Mouse (Mus musculus) limb, embryonic 14.5 days (tissue): ENCODE results near the gene Olfr160. TPM values are rescaled to one million over a fixed set of nuclear protein-coding genes. Genes with fewer than 3 reads are reported as not detected.

Experiments
- ATAC-seq: fragments of 200-750 bp; cut with Nextera tagmentation; 2 replicates; pipeline ENCODE4 v1.8.0; 2017; ENCODE audit warnings: low read depth, moderate number of reproducible peaks, moderate TSS enrichment; ENCODE audit not compliant: low FRiP score
- DNase-seq: peaks from one replicate; pipeline ENCODE4 v3.0.0-alpha.2; 2015; ENCODE audit warnings: low spot score
- H3K27ac ChIP-seq: fragments of 300-500 bp; sonication (generic); replicated peaks from 2 replicates; pipeline ENCODE4 v1.5.1; 2014; ENCODE audit warnings: low read depth, mild to moderate bottlenecking, low read length, moderate library complexity, mixed read lengths
- H3K27me3 ChIP-seq: fragments of 300-500 bp; sonication (generic); 2 replicates; pipeline ENCODE4 v1.6.1; 2014; ENCODE audit warnings: low read length, mixed read lengths; ENCODE audit not compliant: control insufficient read depth, insufficient read depth
- H3K36me3 ChIP-seq: fragments of 300-500 bp; sonication (generic); 2 replicates; pipeline ENCODE4 v1.6.1; 2014; ENCODE audit warnings: mild to moderate bottlenecking, low read length, moderate library complexity, mixed read lengths; ENCODE audit not compliant: control insufficient read depth, insufficient read depth
- H3K4me1 ChIP-seq: fragments of 300-500 bp; sonication (generic); 2 replicates; pipeline ENCODE4 v1.6.1; 2014; ENCODE audit warnings: antibody characterized with exemption, low read length, mixed read lengths; ENCODE audit not compliant: control insufficient read depth, insufficient read depth
- H3K4me2 ChIP-seq: fragments of 300-500 bp; sonication (generic); replicated peaks from 2 replicates; pipeline ENCODE4 v1.6.1; 2014; ENCODE audit warnings: low read depth, mild to moderate bottlenecking, low read length, moderate library complexity; ENCODE audit not compliant: severe bottlenecking
- H3K4me3 ChIP-seq: fragments of 300-500 bp; sonication (generic); replicated peaks from 2 replicates; pipeline ENCODE4 v1.5.1; 2014; ENCODE audit warnings: low read length
- H3K9ac ChIP-seq: fragments of 300-500 bp; sonication (generic); 2 replicates; pipeline ENCODE4 v1.6.1; 2014; ENCODE audit warnings: mild to moderate bottlenecking, low read depth, low read length, moderate library complexity; ENCODE audit not compliant: severe bottlenecking
- H3K9me3 ChIP-seq: fragments of 300-500 bp; sonication (generic); 2 replicates; pipeline ENCODE4 v1.6.1; 2016; ENCODE audit warnings: low read length; ENCODE audit not compliant: control insufficient read depth
- POLR2A ChIP-seq: fragments of 200-500 bp; IDR thresholded peaks from 2 replicates; pipeline ENCODE4 v1.8.0; 2012; ENCODE audit warnings: inconsistent platforms, mild to moderate bottlenecking, moderate library complexity, borderline replicate concordance; ENCODE audit not compliant: insufficient read depth, insufficient read length; ENCODE audit errors: extremely low read depth
- WGBS: fragments of 180-500 bp; shearing (Covaris S2); extraction: QIAGEN DNeasy Blood & Tissue Kit; methylation state at CpG from one replicate; pipeline ENCODE4 v1.1.7; 2014; 5-methylcytosine and 5-hydroxymethylcytosine counted together
- polyA plus RNA-seq, 2 experiments: library from polyadenylated mRNA; depleted of rRNA in 1 of 2; stranded (reverse) in 1 of 2; unstranded in 1 of 2; fragments of >200 nt; fragmentation: Nextera tagmentation in 1 of 2; extraction: Ambion mirVana in 1 of 2; gene quantifications; 2 replicates each; pipeline versions ENCODE4 v1.2.1 to v1.2.3; 2012 to 2014

The Olfr160 gene
- polyA plus RNA-seq (2012; rRNA removed) (not detected in 2 replicates), polyA plus RNA-seq (2014; fragmentation: Nextera tagmentation; extraction: Ambion mirVana) (not detected in 2 replicates)

- Histone ChIP-seq H3K27ac (no peak within 1 kb of the TSS), H3K4me1 (no peaks in the 10 kb centered on the region), H3K9me3 (no peaks in the 10 kb centered on the region), H3K36me3 (no peaks in the 10 kb centered on the region), H3K4me3 (no peak within 1 kb of the TSS), H3K27me3 (no peaks in the 10 kb centered on the region), H3K9ac (no peak within 1 kb of the TSS), H3K4me2 (no peak within 1 kb of the TSS)
- no peak for DNase-seq
- no peak for ATAC-seq
- no peak for TF ChIP-seq POLR2A
- WGBS, result 82% methylated on average over 1 of the region's 1 CpGs
These were observed at the start of gene Olfr160 for GRCm38 (mm10) chr9:37716150-37716549. Gene Olfr160, minus strand, starts transcription at chr9:37716250.

- H3K36me3 ChIP-seq, result no peaks in the 10 kb centered on the region
- no peak overlapping the region for H3K9ac ChIP-seq
- DNase-seq (no peak), ATAC-seq (no peak)
- no peak overlapping the region for H3K27ac ChIP-seq
- no peaks in the 10 kb centered on the region for H3K27me3 ChIP-seq
- 71% methylated on average over 2 of the region's 2 CpGs for WGBS
- no peaks in the 10 kb centered on the region for H3K9me3 ChIP-seq
- TF ChIP-seq POLR2A, result no peak
- H3K4me1 ChIP-seq, result no peaks in the 10 kb centered on the region
- no peak overlapping the region for H3K4me3 ChIP-seq
- no peak overlapping the region for H3K4me2 ChIP-seq
These were observed 46.5 kb upstream of the Olfr160 start for GRCm38 (mm10) chr9:37762541-37762940.

GRCm38 (mm10) chr9:37761728-37762127, 45.7 kb upstream of the Olfr160 start:
- Histone ChIP-seq H3K9me3 (no peaks in the 10 kb centered on the region), H3K4me3 (no peak overlapping the region), H3K36me3 (no peaks in the 10 kb centered on the region), H3K4me1 (no peaks in the 10 kb centered on the region), H3K27ac (no peak overlapping the region), H3K4me2 (no peak overlapping the region), H3K27me3 (no peaks in the 10 kb centered on the region), H3K9ac (no peak overlapping the region)
- ATAC-seq (no peak), DNase-seq (no peak)
- WGBS, result 56% methylated on average over 2 of the region's 2 CpGs
- no peak for TF ChIP-seq POLR2A

- Histone ChIP-seq H3K9ac (no peak overlapping the region), H3K4me3 (no peak overlapping the region)
These were observed 36.0 kb upstream of the Olfr160 start for GRCm38 (mm10) chr9:37752006-37752405.

GRCm38 (mm10) chr9:37751467-37751866, 35.4 kb upstream of the Olfr160 start:
- TF ChIP-seq POLR2A, result no peak
- Histone ChIP-seq H3K27me3 (no peaks in the 10 kb centered on the region), H3K4me2 (no peak overlapping the region), H3K9ac (no peak overlapping the region), H3K36me3 (no peaks in the 10 kb centered on the region), H3K27ac (no peak overlapping the region), H3K4me3 (no peak overlapping the region), H3K4me1 (peaks cover 7% of the 10 kb centered on the region), H3K9me3 (no peaks in the 10 kb centered on the region)
- ATAC-seq (no peak), DNase-seq (no peak)
- WGBS, result 65% methylated on average over 2 of the region's 2 CpGs

More at GRCm38 (mm10) chr9:37752006-37752405, 36.0 kb upstream of the Olfr160 start:
- Histone ChIP-seq H3K27me3 (no peaks in the 10 kb centered on the region), H3K4me1 (peaks cover 7% of the 10 kb centered on the region), H3K36me3 (no peaks in the 10 kb centered on the region), H3K27ac (no peak overlapping the region), H3K9me3 (no peaks in the 10 kb centered on the region), H3K4me2 (no peak overlapping the region)
- WGBS, result 67% methylated on average over 4 of the region's 4 CpGs
- ATAC-seq (no peak), DNase-seq (no peak)
- TF ChIP-seq POLR2A, result no peak
